Mouse (Mus musculus) C2C12 (cell line): ENCODE data around the gene Tnk2.

Source experiments
- CEBPB ChIP-seq: IDR thresholded peaks from one replicate; pipeline ENCODE4 v1.6.1; 2011; ENCODE audit warnings: low read depth, mild to moderate bottlenecking, control low read depth, moderate library complexity
- CTCF ChIP-seq: IDR thresholded peaks from one replicate; pipeline ENCODE4 v1.5.1; 2011; ENCODE audit not compliant: control insufficient read depth, insufficient read depth, insufficient read length
- MAX ChIP-seq: IDR thresholded peaks from one replicate; pipeline ENCODE4 v1.6.1; 2011; ENCODE audit warnings: mild to moderate bottlenecking, control low read depth
- MYOD1 ChIP-seq: IDR thresholded peaks from one replicate; pipeline ENCODE4 v1.6.1; 2011; ENCODE audit warnings: low read depth; ENCODE audit not compliant: control insufficient read depth, insufficient read length
- USF1 ChIP-seq: IDR thresholded peaks from one replicate; pipeline ENCODE4 v1.6.1; 2011; ENCODE audit warnings: low read depth, mild to moderate bottlenecking, control low read depth, moderate library complexity

- TF ChIP-seq MYOD1 (no peak), CTCF (no peak), USF1 (no peak), CEBPB (no peak), MAX (no peak)
Measured at GRCm38 (mm10) chr16:32656321-32656720, 12.6 kb downstream of the Tnk2 start.
